Mouse (Mus musculus) mesoderm, embryonic 11.5 days (tissue): ENCODE data around the gene Ipmk.
A peak's percentile ranks its signal among the peaks of the same experiment; 100 is the strongest.

Experiments
- DNase-seq: peaks from one replicate; pipeline ENCODE4 v3.0.0-alpha.2; 2012; ENCODE audit warnings: low read depth, low spot score

The Ipmk gene

DNA sequence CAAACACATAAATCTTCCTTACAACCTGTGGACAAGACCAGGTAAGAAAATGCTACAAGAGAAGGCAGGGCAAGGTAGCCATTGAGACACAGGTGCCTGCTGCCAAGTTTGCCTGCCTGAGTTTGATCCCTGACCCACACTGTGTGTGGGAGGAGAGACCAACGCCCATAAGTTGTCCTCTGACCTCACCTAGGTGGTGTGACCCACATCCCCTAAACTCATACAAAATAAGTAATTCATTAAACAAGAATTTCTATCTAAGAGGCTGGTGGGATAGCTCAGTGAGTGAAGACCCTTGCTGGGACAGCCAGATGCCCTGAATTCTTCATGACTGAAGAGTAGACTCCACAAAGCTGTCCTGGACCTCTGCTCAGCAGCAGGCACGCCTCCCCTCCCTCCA lies 7.4 kb upstream of the Ipmk start:
- no peak for DNase-seq

DNA sequence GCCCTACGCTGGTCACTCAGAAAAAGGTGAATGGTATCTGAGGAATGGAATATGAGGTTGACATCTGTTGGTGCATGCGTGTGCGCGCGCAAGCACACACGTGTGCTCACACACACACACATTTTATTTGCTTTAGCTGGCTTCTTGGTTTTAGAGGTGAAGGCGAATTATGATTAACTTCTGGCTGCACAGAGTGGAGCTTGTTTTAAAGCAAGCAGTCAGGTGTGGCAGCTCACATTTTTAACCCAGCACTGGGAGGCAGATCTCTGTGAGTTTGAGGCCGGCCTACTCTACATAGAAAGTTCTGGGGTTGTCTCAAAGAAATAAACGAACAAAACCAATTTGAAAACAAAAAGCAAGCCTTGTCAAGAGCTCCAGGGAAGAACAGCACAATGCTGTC lies 6.3 kb upstream of the Ipmk start:
- DNase-seq: no peak

DNA sequence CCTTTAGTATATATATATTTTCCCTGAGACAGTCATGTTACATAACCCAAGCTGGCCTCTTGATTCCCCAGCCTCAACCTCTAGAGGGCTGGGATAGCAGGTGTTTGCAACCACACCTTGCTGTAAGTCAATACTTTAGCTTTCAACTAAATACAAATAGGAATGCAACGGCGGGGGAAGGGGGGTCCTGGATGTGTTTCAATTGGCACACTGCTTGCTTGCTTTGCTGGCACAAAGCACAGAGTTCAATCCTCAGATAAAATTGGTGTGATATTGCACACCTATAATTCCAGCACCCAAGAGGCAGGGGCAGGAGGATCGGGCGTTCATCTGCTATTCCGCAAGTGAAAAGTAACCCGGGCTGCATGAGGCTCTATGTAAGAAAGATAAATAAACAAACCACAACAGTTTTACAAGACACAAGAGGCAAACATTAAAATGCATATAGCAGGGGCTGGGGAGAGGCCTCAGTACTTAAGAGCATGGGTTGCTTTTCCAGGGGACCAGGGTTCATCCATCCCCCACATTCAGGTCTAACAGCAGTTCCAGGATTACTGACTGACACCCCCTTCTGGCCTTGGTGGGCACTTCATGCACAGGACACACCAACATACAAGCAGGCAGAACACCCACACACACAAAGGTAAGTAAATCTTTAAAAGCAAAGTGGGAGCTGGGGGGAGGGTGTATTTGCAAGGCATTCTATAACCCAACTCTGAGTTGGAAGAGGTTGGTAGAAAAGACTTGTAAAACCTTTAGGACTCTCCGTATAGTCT lies 5.3 kb upstream of the Ipmk start:
- DNase-seq: no peak

DNA sequence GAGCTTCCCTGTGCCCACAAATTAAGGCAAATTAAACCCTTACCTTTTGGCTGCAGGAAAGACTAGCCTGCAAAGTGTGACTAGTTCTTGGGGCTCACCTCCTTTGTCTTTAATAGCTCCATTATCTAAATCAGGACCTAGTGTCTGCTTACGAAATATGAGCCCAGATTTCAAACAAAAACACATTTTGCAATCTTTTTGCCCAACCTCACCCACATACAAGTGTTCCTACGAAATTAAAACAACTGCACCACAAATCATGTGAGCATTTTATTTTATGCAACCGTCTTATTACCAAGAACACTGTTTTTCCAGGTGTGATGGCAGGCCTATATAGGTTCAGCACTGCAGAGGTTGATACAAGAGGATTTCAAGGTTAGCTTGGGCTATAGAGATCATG lies 4.4 kb upstream of the Ipmk start:
- DNase-seq: no peak

DNA sequence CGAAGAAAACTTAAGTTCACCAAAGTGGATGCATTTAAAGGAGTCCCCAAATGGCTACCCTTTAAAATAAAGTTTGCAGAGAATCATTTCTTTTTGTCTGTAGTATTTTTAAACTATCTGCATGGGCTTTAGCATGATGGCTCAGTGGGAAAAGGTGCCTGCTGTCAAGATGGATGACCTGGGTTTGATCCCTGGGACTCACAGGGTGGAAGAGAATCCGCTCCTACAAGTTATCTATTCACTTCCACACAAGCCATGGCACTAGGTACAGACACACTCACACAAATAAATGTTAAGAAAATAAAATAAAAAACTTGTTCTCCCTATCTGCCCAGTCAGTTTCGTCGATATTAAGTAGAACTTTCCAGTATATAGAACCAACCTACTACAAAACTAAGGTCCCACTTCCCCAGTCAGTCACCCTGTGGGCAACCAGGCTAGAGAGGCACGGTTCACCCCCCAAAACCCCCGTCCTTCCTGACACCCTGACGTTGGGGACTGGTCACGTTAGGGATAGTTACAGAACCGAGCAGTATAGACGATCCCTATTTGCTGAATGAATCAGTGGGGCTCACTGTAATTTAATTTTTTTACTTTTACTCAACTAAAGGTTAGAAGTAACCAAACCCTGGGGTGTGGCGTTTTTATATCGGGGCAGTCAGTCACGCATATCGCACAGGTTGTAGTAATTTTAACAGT lies 3.8 kb upstream of the Ipmk start:
- DNase-seq: no peak

DNA sequence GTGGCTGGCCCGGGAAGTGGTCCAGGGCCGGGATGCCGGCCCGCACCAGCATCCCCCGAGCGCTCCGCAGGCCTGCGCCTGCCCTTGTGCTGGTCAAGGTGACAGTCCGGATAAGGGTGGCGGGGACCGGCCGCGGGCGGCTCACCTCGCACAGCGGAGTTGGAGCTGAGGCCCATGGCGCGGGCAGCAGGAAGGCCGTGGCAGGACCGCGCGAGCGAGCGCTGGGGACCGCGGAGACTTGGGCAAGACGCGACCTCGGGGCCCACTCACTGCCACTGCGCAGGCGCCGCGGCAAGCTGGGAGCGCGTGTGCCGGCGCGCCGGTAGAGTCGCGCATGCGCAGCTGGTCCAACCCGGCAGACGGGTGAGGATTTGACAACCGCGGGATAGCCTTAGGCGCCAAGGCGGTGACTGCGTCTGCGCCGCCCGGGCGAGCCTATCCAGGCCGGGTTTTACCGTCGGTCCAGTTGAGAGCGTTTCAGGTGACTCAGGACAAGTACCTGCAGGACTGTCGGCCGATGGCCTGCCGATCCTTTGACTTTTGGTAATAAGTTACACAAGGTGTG lies 2.9 kb upstream of the Ipmk start, which contains the start of gene Cisd1:
TSS of gene Cisd1 (minus strand) at position 376 of the 565 bp plus-strand sequence.
- peak; percentile 97 for DNase-seq

DNA sequence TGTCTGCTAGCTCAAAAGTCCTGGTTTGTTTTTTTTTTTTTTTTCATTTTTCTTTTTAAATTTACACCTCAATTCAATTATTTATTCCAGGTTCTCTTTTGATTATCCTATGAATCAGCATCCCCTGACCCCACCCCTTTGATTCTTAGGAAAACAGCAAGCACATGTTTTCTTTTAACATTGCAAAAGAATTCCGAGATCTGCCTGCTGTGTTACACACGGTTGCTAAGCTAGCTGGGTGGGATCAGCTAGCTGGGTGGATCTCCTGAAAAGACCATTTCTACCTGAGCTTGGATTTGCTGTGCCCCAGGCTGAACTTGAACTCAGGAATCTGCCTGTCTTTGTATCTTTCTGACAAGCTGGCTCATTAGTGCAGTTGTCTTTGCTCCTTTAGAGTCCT lies 1.5 kb upstream of the Ipmk start:
- no peak for DNase-seq

DNA sequence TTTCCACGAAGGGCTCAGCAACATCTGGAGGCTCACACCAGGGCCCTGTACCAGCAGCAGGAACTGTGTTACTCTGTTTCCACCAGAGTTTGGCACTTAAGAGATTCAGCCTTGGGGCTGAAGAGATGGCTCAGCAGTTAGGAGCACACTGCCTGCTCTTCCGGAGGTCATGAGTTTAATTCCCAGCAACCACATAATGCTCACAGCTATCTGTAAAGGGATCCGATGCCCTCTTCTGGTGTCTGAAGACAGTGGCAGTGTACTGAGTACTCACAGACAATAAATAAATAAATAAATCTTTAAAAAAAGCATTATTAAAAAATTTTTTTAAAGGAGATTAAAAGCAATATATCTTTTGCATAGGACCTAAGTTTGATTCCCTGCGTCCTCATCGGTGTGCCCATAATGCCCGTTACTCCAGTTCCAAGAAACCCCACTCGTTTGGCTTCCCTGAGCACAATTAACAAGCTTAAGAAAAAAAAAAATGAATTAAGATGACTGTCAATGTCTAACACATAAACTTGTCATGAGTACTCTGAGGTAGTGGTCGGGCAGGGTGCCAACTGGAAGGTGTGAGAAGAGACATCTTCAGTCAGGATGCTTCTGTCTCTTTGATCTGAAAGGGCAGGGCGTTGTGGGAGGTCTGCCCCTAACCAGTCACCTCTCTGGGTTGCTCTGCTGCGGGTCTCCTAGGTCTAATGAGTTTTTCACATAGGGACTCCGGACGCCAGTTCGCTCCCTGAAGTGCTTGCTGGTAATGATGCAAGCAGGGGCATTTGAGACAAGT lies 648 bp upstream of the Ipmk start:
- no peak for DNase-seq

DNA sequence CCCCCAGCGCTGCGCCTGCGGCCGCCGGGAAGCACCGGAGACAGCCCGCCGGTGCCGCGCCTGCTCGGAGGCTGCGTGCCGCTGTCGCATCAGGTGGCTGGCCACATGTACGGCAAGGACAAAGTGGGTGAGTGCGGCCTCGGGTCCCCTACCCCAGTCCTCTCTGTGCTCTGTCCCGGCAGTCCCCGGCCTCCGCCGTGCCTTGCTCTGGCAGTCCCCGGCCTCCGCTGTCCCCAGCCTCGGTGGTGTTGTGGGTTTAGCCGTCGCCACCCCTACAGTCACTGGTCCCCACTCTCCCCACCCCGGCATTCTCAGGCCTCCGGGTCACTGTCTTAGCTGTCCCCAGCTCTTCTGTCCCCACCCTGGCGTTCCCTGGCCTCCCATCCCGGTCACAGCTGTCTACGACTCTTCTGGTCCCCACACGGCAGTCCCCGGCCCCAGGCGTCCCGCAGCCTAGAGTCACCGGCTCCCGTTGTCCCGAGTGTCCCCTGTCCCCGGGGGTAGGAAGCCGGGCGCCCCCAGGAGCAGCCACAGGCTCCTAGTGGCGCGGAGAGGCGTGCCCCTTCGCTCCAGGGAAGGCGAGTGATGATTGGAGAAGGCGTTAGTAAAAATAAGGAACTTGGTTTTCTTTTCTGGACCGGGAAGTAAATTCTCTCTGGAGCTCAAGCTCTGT lies 537 bp downstream of the Ipmk start:
- DNase-seq: no peak

DNA sequence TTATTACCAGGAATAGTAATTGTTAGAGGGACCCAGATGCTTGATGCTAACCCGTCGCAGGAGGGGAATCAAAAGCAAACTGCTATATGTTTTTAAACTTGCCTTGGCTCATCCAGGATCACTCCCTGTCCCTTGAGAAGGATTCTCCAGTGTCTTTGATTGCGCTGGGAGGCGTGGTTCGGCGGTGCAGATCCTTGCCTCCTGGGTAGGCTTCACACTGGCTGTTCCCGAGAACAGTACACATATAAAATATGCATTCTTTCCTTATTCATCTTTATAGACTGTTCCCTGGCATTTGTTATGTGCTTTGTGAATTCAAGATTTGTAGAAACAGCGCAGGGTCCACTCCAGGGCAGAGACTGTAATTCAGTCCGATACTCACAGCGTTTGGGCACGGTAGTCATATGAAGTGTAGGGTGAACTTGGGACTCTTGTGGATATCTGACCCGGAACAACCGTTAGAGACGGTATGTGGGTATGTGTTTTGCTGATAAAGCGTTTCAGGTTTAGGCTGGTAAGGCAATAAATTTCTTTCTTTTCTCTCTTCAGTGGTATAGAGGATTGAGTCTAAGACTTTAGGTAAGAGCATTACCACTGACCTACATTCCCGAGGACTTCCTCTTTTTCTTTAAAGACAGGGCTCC lies 1.2 kb downstream of the Ipmk start:
- DNase-seq: no peak

DNA sequence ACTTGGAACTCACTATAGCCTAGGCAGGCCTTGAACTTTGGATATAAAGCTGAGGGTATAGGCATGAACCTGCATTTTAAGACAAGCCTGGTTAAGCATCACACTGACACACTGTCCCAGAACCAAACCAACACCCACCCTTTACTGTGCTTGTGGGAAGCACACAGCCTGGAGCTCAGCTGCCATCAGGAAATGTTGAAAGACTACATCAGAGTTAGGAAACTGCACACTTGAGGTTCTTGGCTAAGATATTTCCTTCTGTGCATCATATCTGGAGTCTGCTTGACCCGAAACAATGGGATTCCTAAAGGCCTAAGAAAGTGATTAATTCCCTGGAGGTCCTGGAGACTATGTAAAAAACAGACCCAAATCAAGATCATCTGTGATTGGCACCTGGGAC lies 1.7 kb downstream of the Ipmk start:
- DNase-seq: no peak

DNA sequence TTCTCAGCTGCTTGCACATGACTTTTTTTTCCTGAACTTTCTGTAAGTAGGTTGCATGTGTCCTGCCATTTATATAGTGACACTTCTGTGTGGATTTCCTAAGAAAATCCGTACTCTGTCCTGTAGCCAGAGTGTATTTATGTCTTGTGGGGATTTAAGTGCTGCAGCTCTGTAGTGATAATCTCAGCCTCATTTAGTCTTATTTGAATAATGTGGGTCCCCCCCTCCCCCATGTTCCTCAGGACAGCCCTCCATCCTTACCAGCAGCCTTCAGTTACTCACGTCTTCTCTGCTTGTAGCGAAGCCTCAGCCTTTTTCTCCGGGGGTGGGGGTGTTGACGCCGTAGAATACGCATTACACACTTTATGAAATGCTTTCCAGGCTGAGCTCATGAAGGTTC lies 3.7 kb downstream of the Ipmk start:
- DNase-seq: no peak

DNA sequence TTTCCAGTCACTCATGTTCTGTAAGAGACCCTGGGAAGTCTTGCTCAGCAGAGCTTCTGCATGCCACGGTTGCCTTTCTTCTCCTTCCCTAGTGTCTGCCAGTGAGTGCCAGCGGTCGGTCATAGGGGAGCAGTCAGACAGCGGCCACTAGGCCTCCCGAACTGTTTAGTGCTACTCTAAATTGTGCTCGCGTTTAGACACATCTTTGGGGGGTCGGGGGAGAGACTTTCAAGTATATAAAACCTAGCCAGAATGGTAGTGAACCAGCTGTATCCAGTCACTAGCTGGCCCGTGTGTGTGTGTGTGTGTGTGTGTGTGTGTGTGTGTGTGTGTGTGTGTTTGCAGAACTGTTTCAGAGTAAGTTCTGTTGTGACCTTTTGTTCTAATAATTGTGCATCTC lies 6.3 kb downstream of the Ipmk start:
- no peak for DNase-seq

DNA sequence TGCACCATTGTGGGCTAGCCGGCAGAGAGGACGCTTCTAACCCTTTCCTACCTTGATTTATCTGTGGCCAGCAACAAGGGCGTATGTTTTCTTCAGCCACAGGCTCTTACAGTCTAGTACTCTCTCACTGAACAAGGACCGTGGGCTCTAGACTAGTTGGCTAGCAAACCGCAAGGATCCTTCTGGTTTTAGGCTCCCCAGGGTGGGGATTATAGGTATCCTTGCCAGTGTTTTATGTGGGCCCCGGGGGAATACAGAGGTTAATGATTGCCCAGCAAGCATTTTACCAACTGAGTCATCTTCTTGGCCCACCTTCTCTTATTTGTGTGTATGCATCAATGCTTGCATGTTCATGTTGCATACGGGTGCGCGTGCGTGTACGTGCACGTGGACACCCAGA lies 7.4 kb downstream of the Ipmk start:
- no peak for DNase-seq

DNA sequence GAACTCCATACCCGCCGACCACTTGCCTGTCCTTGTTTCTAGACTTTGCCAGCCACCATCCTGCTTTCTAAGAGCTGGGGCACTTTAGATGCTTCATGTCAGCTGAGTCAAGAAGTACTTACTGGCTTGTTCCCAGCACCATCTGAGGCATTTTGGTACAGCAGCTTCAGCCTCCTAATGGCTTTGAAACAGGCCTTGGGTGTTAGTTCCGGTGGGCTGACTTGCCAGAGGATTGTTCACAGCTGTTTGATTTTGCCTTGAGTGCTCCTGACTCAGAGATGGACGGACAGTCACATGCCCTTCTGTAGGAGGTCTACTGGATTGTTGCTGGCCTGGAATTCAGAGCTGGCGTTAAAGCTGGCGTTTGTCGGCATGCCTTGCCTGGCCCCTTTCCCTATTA lies 13.5 kb downstream of the Ipmk start:
- DNase-seq: no peak

DNA sequence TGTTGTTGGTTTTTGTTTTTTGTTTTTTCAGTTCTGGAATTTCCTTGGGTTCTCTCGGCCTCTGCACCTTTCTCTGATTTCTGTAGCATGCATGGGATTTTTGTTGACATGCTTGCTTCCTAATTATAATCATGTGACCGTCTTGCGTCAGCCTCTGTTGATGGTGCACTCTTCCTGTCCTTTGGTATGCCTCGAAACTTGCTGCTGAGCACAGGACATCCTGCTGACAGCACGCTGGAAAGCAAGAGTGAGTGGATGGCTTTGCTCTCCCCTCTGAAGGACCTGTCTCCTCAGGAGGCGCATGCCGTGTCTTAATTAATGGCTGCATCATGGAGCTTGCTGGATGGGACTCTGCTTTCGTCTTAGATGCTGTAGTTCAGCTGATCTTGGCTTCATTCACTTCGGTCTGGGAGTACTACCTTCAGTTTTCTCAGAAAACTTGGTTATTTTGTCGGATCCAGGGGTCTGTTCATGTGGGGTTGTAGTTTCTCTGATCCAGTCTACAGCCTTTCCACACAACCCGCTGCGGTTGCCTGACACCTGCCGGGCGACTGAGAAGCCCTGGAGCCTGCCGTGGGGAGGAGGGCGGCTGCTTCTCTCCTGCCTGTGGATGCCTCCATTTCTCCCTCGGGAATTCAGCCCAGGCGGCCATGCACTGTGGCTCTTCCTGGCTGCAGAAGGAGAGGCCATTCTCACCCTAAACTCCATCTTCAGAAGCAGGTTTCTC lies 14.4 kb downstream of the Ipmk start:
- DNase-seq: no peak

DNA sequence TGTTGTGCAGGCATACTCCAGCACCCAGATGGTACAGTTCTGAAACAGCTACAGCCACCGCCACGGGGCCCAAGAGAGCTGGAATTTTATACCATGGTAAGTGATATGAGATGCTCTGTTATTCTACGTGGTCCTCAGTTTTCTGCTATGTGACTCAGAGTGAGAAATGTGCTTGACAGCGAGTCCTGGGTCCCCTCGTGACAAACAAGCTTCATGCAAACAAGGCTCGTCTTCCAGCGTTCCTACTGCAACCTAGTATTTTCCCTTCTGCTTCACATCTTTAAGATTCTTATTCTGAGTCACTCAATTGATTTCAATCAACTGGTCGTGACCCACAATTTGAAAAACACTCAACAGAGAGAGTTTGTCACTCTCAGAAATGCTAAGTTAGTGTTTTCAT lies 15.9 kb downstream of the Ipmk start:
- DNase-seq: no peak

DNA sequence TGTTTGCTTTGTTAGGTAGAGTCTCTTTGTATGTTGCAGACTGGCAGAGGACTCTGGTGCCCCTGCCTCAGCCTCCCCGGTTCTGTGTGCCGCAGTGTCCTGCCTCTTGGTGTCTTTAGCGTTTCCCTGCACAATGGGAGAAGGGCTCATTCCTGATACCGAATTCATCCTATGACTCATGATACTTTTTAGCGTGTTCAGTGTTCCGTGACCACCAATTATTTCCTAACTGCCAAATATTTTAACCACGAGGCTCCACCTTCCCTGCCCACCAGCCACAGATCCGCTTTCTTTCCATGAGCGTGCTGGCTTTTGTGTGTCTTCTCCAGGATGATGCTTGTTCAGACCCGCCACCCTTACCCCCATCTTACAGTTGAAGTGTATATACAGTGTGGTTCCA lies 16.3 kb downstream of the Ipmk start:
- no peak for DNase-seq

DNA sequence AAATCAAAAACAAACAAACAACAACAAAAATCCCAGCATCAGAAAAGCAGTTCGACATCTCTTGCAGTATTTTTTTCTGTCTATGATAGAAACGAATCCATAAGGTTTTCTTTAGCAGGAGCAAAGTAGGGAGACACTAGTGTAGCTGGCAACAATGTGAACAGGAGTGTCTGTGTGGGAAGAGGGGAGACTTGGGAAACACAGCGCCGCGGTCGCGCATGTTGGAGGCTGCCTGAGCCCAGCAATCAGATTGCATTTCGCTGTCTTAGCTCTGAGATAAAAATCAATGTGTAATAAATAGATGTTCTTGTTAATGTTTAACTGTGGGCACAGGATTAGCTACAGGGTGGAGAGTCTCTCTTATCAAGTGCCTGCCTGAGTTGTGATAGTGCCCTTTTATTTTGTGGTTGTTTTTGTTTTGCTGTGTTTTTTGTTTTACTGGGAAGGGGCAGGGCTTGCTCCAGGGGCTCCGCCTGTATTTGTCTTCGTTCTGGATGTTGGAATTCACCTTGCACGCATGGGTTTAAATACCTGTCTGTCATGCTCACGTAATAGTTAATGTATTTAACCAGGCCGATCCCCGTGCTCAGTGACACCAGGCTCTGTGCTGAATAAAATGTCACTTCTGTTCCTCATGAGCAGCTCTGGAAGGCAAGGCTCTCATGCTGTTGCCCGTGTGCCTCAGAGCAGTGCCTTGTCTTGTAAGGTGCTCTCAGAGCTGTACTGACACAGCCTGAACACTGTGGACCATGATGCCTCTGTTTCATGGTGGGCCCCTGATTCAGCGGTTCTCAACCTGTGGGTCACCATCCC lies 20.8 kb downstream of the Ipmk start:
- DNase-seq: no peak

DNA sequence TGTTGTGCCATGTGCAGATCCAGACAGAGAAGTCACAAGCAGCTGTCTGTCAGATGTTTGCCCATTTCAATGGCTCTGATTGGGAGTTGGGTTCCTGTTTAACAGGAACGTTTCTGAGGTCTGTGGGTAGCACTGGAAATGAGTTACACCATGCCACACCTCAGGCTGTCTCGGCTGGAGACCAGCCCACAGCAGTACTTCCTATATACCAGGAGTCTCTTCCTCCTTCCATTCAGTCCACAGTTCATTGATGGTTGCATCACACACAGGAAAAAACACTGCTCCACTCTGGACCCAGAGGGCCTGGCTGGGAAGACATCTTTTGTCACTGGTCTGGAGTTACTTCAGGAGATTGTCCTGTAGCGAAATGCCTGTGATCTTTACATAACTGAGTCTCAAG lies 21.9 kb downstream of the Ipmk start:
- no peak for DNase-seq
